Mouse (Mus musculus) embryonic fibroblast, embryonic 13.5 days (primary cell): Measurements from ENCODE around the gene Mrc1.

ENCODE experiments used
- CTCF ChIP-seq: IDR thresholded peaks from 2 replicates; pipeline ENCODE4 v1.5.1; 2011; ENCODE audit warnings: mild to moderate bottlenecking, control low read depth, low read length, moderate library complexity, borderline replicate concordance; ENCODE audit not compliant: insufficient read depth
- POLR2A ChIP-seq: IDR thresholded peaks from 2 replicates; pipeline ENCODE4 v1.6.1; 2011; ENCODE audit warnings: low read depth, mild to moderate bottlenecking, control low read depth, low read length, moderate library complexity

- TF ChIP-seq CTCF, result no peak
- no peak for TF ChIP-seq POLR2A
These were observed 46.6 kb downstream of the Mrc1 start for GRCm38 (mm10) chr2:14275796-14276195.
